Mouse (Mus musculus) left cerebral cortex, adult 2 months (tissue): ENCODE results near the gene Rsl24d1. TPM values are rescaled to one million over a fixed set of nuclear protein-coding genes. Genes with fewer than 3 reads are reported as not detected.
"Not testable (repeated sequence)": the region's sequence is repeated elsewhere in the genome, so short reads cannot be mapped to it uniquely, and the experiment has no call there.

Experiments
- DNase-seq, 2 experiments: peaks; one replicate each; pipeline ENCODE4 v3.0.0; 2021 to 2022; ENCODE audit warnings: low spot score in 2 of 2, mixed read lengths in 1 of 2; ENCODE audit errors: extremely low spot score in 1 of 2
- H3K27ac ChIP-seq: fragments of 200-600 bp; 2 replicates; pipeline ENCODE4 v1.8.1; 2022
- H3K4me3 ChIP-seq: fragments of 200-600 bp; 2 replicates; pipeline ENCODE4 v1.8.1; 2022
- CTCF ChIP-seq: fragments of 200-600 bp; IDR thresholded peaks from 2 replicates; pipeline ENCODE4 v1.8.1; 2022; ENCODE audit warnings: antibody characterized with exemption, mild to moderate bottlenecking, moderate library complexity
- intact Hi-C: fragments of 180-260 bp; cut with DNase I; formaldehyde crosslinking; loops from one replicate; pipeline ENCODE4 v1.15.1; 2025
- total RNA-seq, 2 experiments: library from RNA; stranded (reverse); gene quantifications; 2 replicates each; pipeline ENCODE4 v1.2.3; 2021

Gene Rsl24d1
- total RNA-seq, 2 experiments from 2014 or later = 53.9 to 54.2 TPM

GRCm38 (mm10) chr9:73103159-73103879 is 9.9 kb upstream of the Rsl24d1 start:
- TF ChIP-seq CTCF = no peak
- peak overlapping the region; percentile 48 for H3K4me3 ChIP-seq
- H3K27ac ChIP-seq = no peak overlapping the region
- intact Hi-C loops = no loop called here
- DNase-seq = peak in 1 of 2 experiments; percentile 22

GRCm38 (mm10) chr9:73103880-73104198 is 9.4 kb upstream of the Rsl24d1 start:
- TF ChIP-seq CTCF = no peak
- H3K4me3 ChIP-seq = peak overlapping the region; percentile 48
- H3K27ac ChIP-seq = no peak overlapping the region
- no peak for DNase-seq
- intact Hi-C loops = no loop called here

GRCm38 (mm10) chr9:73105141-73105540 is 8.1 kb upstream of the Rsl24d1 start:
- Histone ChIP-seq H3K27ac (no peak overlapping the region), H3K4me3 (no peak overlapping the region)
- intact Hi-C loops = no loop called here
- no peak for TF ChIP-seq CTCF
- no peak for DNase-seq

- no peak for TF ChIP-seq CTCF
Measured at GRCm38 (mm10) chr9:73105771-73106170, 7.5 kb upstream of the Rsl24d1 start.

GRCm38 (mm10) chr9:73116704-73117103 is 3.5 kb downstream of the Rsl24d1 start:
- H3K27ac ChIP-seq, intact Hi-C loops, DNase-seq, H3K4me3 ChIP-seq: not testable (repeated sequence)

More at GRCm38 (mm10) chr9:73105771-73106170, 7.5 kb upstream of the Rsl24d1 start:
- H3K27ac ChIP-seq = peak overlapping the region; percentile 41; the same call in 1 of the 2 replicates
- intact Hi-C loops = no loop called here
- DNase-seq = no peak
- H3K4me3 ChIP-seq = no peak overlapping the region

- DNase-seq = no peak
- H3K27ac ChIP-seq = no peak overlapping the region
- intact Hi-C loops = no loop called here
- H3K4me3 ChIP-seq = no peak overlapping the region
- TF ChIP-seq CTCF = peak; percentile 8
Measured at GRCm38 (mm10) chr9:73118012-73118411, 4.8 kb downstream of the Rsl24d1 start.

- intact Hi-C loops = no loop called here
- Histone ChIP-seq H3K27ac (no peak overlapping the region), H3K4me3 (no peak overlapping the region)
- peak; percentile 66 for TF ChIP-seq CTCF
- DNase-seq = peak; percentile 30 to 35
Measured at GRCm38 (mm10) chr9:73121735-73122134, 8.5 kb downstream of the Rsl24d1 start.

GRCm38 (mm10) chr9:73125043-73125570 is 11.9 kb downstream of the Rsl24d1 start:
- H3K4me3 ChIP-seq = no peak overlapping the region
- TF ChIP-seq CTCF = no peak
- H3K27ac ChIP-seq = no peak overlapping the region
- intact Hi-C loops = no loop called here
- DNase-seq = no peak

- DNase-seq = no peak
- H3K4me3 ChIP-seq = no peak overlapping the region
- intact Hi-C loops = no loop called here
- TF ChIP-seq CTCF = no peak
- H3K27ac ChIP-seq = no peak overlapping the region
Measured at GRCm38 (mm10) chr9:73127457-73127856, 14.2 kb downstream of the Rsl24d1 start.

- intact Hi-C loops = no loop called here
- Histone ChIP-seq H3K4me3 (no peak overlapping the region), H3K27ac (no peak overlapping the region)
- no peak for DNase-seq
- TF ChIP-seq CTCF = no peak
Measured at GRCm38 (mm10) chr9:73129875-73130274, 16.6 kb downstream of the Rsl24d1 start.

- DNase-seq = no peak
- H3K27ac ChIP-seq = no peak overlapping the region
- intact Hi-C loops = no loop called here
- TF ChIP-seq CTCF = no peak
- no peak overlapping the region for H3K4me3 ChIP-seq
Measured at GRCm38 (mm10) chr9:73130529-73130928, 17.3 kb downstream of the Rsl24d1 start.

GRCm38 (mm10) chr9:73137341-73137886 is 24.2 kb downstream of the Rsl24d1 start:
- Histone ChIP-seq H3K27ac (no peak overlapping the region), H3K4me3 (no peak overlapping the region)
- DNase-seq = no peak
- TF ChIP-seq CTCF = no peak
- intact Hi-C loops = no loop called here

- intact Hi-C loops = no loop called here
- TF ChIP-seq CTCF = peak; percentile 57
- H3K27ac ChIP-seq = no peak overlapping the region
- no peak for DNase-seq
- H3K4me3 ChIP-seq = no peak overlapping the region
Measured at GRCm38 (mm10) chr9:73154347-73154746, 41.1 kb downstream of the Rsl24d1 start.
